Mouse (Mus musculus) hindlimb bud, embryonic 11.5 days (tissue): ENCODE measurements at regions not wholly inside any gene's neighbourhood (a gene's known extent, or its start where the extent isn't known, plus 50 kb on each side); places are given as distances from the start of the nearest gene placed in this dataset.
A peak's percentile ranks its signal among the peaks of the same experiment; 100 is the strongest.
"Not testable (repeated sequence)": the region's sequence is repeated elsewhere in the genome, so short reads cannot be mapped to it uniquely, and the experiment has no call there.

Experiments
- DNase-seq: peaks from one replicate; pipeline ENCODE4 v3.0.0-alpha.2; 2012; ENCODE audit warnings: low read depth, low spot score; ENCODE audit errors: extremely low spot score

GRCm38 (mm10) chr16:63102930-63103329 lies 248.8 kb downstream of the Pros1 start:
- no peak for DNase-seq

- no peak for DNase-seq
Observed at GRCm38 (mm10) chr16:63104383-63104782, 250.3 kb downstream of the Pros1 start.

- no peak for DNase-seq
Observed at GRCm38 (mm10) chr16:63104938-63105714, 251.0 kb downstream of the Pros1 start.

GRCm38 (mm10) chr16:63116456-63116855 lies 262.3 kb downstream of the Pros1 start:
- DNase-seq: no peak

- no peak for DNase-seq
Observed at GRCm38 (mm10) chr16:63118721-63119120, 264.6 kb downstream of the Pros1 start.

GRCm38 (mm10) chr16:63143851-63144250 lies 289.7 kb downstream of the Pros1 start:
- DNase-seq: no peak

GRCm38 (mm10) chr16:63155300-63155821 lies 301.3 kb downstream of the Pros1 start:
- DNase-seq: no peak

GRCm38 (mm10) chr16:63170101-63170500 lies 316.0 kb downstream of the Pros1 start:
- DNase-seq: no peak

- DNase-seq: no peak
Observed at GRCm38 (mm10) chr16:63179228-63179627, 325.1 kb downstream of the Pros1 start.

- no peak for DNase-seq
Observed at GRCm38 (mm10) chr16:63191181-63191580, 337.1 kb downstream of the Pros1 start.

- DNase-seq: no peak
Observed at GRCm38 (mm10) chr16:63191623-63192022, 337.5 kb downstream of the Pros1 start.

GRCm38 (mm10) chr16:63194595-63194994 lies 340.5 kb downstream of the Pros1 start:
- no peak for DNase-seq

- not testable (repeated sequence) for DNase-seq
Observed at GRCm38 (mm10) chr16:63213471-63213870, 359.4 kb downstream of the Pros1 start.

- DNase-seq: no peak
Observed at GRCm38 (mm10) chr16:63220228-63220879, 366.2 kb downstream of the Pros1 start.

- no peak for DNase-seq
Observed at GRCm38 (mm10) chr16:63224608-63225007, 370.5 kb downstream of the Pros1 start.

GRCm38 (mm10) chr16:63225097-63225496 lies 371.0 kb downstream of the Pros1 start:
- DNase-seq: no peak

GRCm38 (mm10) chr16:63229135-63229534 lies 375.0 kb downstream of the Pros1 start:
- no peak for DNase-seq

- DNase-seq: no peak
Observed at GRCm38 (mm10) chr16:63229567-63229966, 375.5 kb downstream of the Pros1 start.

GRCm38 (mm10) chr16:63270173-63270572 lies 416.1 kb downstream of the Pros1 start:
- no peak for DNase-seq

GRCm38 (mm10) chr16:63277556-63277955 lies 423.4 kb downstream of the Pros1 start:
- DNase-seq: no peak

GRCm38 (mm10) chr16:63278259-63278697 lies 424.2 kb downstream of the Pros1 start:
- peak; percentile 37 for DNase-seq

- peak; percentile 31 for DNase-seq
Observed at GRCm38 (mm10) chr16:63287655-63288054, 433.5 kb downstream of the Pros1 start.
